Comparison of ENCODE assay signal across 9 mouse cellular contexts in the genomic region with DNA sequence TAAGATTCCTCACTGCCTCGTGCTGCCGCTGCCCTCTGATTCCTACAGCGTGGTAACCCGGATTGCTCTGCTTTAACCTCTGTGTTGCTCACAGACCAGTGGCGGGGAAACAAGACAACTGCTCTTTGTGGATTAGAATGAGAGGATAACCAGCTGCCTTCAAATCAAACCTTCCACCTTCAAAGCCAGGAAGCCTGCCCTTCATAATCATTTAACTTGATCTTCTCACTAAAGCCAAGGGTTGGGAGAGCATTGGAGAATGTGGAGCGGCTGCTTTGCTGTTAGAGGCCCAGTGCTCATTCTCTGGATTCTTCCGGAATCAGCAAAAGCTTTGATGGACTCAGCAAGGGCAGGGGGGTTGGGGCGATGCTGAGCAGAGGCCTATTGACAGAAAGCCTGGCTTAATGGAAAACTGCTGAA. TPM values are rescaled to one million over a fixed set of nuclear protein-coding genes. Genes with fewer than 3 reads are reported as not detected.
DNase-seq lines count a peak whose midpoint lies in the region; ATAC-seq lines count a peak whose summit lies in the region.
"Had no signal": no experiment of that assay in that cellular context is flagged by ENCODE, and none has a peak within 500 bp of the region (broad histone marks: within the 10 kb centered on the region; RNA-seq: fewer than 3 reads in every experiment).

No protein-coding gene starts in this region.

- H3K9me3 ChIP-seq in hindbrain, embryonic 16.5 days (ENCODE audit: control insufficient read depth, low read length), result no peaks in the 10 kb centered on the region
- H3K9me3 ChIP-seq in hindbrain, embryonic 14.5 days (ENCODE audit: control insufficient read depth, low read length), result no peaks in the 10 kb centered on the region
- H3K9me3 ChIP-seq in embryonic facial prominence, embryonic 10.5 days, result no peaks in the 10 kb centered on the region
- no peaks in the 10 kb centered on the region for H3K9me3 ChIP-seq in midbrain, embryonic 16.5 days (replicated peaks; ENCODE audit: control insufficient read depth, low read length, poor library complexity, severe bottlenecking)

- H3K4me1 ChIP-seq in hindbrain, embryonic 16.5 days (ENCODE audit: control insufficient read depth, insufficient read depth, low read depth, low read length), result no peaks in the 10 kb centered on the region
- no peaks in the 10 kb centered on the region for H3K4me1 ChIP-seq in hindbrain, embryonic 14.5 days (replicated peaks; ENCODE audit: control insufficient read depth, insufficient read depth, low read length)
- peaks cover 23% of the 10 kb centered on the region for H3K4me1 ChIP-seq in embryonic facial prominence, embryonic 10.5 days
- H3K4me1 ChIP-seq in midbrain, embryonic 16.5 days (ENCODE audit: control insufficient read depth, insufficient read depth, low read length), result no peaks in the 10 kb centered on the region

- H3K9ac ChIP-seq in hindbrain, embryonic 16.5 days (ENCODE audit: low read depth, low read length), result no peak overlapping the region
- H3K9ac ChIP-seq in hindbrain, embryonic 14.5 days, result no peak overlapping the region
- H3K9ac ChIP-seq in midbrain, embryonic 16.5 days (ENCODE audit: low read depth, low read length), result no peak overlapping the region
- H3K9ac ChIP-seq: liver, embryonic 14.5 days had no signal

- no peaks in the 10 kb centered on the region for H3K27me3 ChIP-seq in hindbrain, embryonic 16.5 days (replicated peaks; ENCODE audit: control insufficient read depth, insufficient read depth, low read length)
- H3K27me3 ChIP-seq in hindbrain, embryonic 14.5 days (ENCODE audit: control insufficient read depth, insufficient read depth, low read length), result no peaks in the 10 kb centered on the region
- no peaks in the 10 kb centered on the region for H3K27me3 ChIP-seq in embryonic facial prominence, embryonic 10.5 days (replicated peaks; ENCODE audit: low read depth, poor library complexity, severe bottlenecking)
- no peaks in the 10 kb centered on the region for H3K27me3 ChIP-seq in midbrain, embryonic 16.5 days (ENCODE audit: control insufficient read depth, insufficient read depth, low read depth, low read length)

- no peaks in the 10 kb centered on the region for H3K36me3 ChIP-seq in hindbrain, embryonic 16.5 days (ENCODE audit: control insufficient read depth, insufficient read depth, low read length)
- H3K36me3 ChIP-seq in hindbrain, embryonic 14.5 days (replicated peaks; ENCODE audit: control insufficient read depth, insufficient read depth), result no peaks in the 10 kb centered on the region
- no peaks in the 10 kb centered on the region for H3K36me3 ChIP-seq in embryonic facial prominence, embryonic 10.5 days (replicated peaks)
- H3K36me3 ChIP-seq in midbrain, embryonic 16.5 days (ENCODE audit: control insufficient read depth, insufficient read depth, low read length), result no peaks in the 10 kb centered on the region

- no peak overlapping the region for H3K4me2 ChIP-seq in hindbrain, embryonic 16.5 days (ENCODE audit: low read length)
- H3K4me2 ChIP-seq in hindbrain, embryonic 14.5 days (replicated peaks), result no peak overlapping the region
- no peak overlapping the region for H3K4me2 ChIP-seq in midbrain, embryonic 16.5 days (ENCODE audit: low read length)

- no peak for DNase-seq in hindbrain, embryonic 14.5 days (ENCODE audit: low spot score)
- DNase-seq in embryonic facial prominence, embryonic 10.5 days (ENCODE audit: low spot score), result peak; percentile 64
- DNase-seq in kidney, postnatal 36 days, result peak; percentile 62 to 71
- no peak for DNase-seq in adrenal gland, adult 18-20 months (ENCODE audit: low spot score in 2 of 2)
- DNase-seq in urinary bladder, postnatal 14 days (ENCODE audit: low spot score), result no peak
- DNase-seq in ovary, postnatal 10 days (ENCODE audit: low spot score), result no peak

- no peak overlapping the region for H3K4me3 ChIP-seq in hindbrain, embryonic 16.5 days (ENCODE audit: low read length)
- no peak overlapping the region for H3K4me3 ChIP-seq in hindbrain, embryonic 14.5 days (replicated peaks; ENCODE audit: low read length)
- H3K4me3 ChIP-seq in embryonic facial prominence, embryonic 10.5 days, result no peak overlapping the region
- H3K4me3 ChIP-seq in midbrain, embryonic 16.5 days (ENCODE audit: low read depth, low read length), result no peak overlapping the region

- no peak for ATAC-seq in hindbrain, embryonic 16.5 days
- ATAC-seq in hindbrain, embryonic 14.5 days (ENCODE audit: low FRiP score), result no peak
- no peak for ATAC-seq in midbrain, embryonic 16.5 days

- 38% methylated on average over 8 of the region's 8 CpGs for WGBS in hindbrain, embryonic 16.5 days
- 47% methylated on average over 8 of the region's 8 CpGs for WGBS in hindbrain, embryonic 14.5 days
- WGBS in embryonic facial prominence, embryonic 10.5 days, result 21% methylated on average over 8 of the region's 8 CpGs
- 24% methylated on average over 8 of the region's 8 CpGs for WGBS in midbrain, embryonic 16.5 days

- H3K27ac ChIP-seq in hindbrain, embryonic 16.5 days (ENCODE audit: low read depth, low read length), result 0 out of 2 replicates have a peak overlapping the region, but pooled peaks have one; percentile 25
- H3K27ac ChIP-seq in hindbrain, embryonic 14.5 days, result no peak overlapping the region
- peak overlapping the region; percentile 78 for H3K27ac ChIP-seq in embryonic facial prominence, embryonic 10.5 days (replicated peaks)
- H3K27ac ChIP-seq in midbrain, embryonic 16.5 days (ENCODE audit: low read length), result 0 out of 2 replicates have a peak overlapping the region, but pooled peaks have one; percentile 10
- H3K27ac ChIP-seq: liver, embryonic 14.5 days had no signal

RNA-seq across cellular contexts. Expression of gene Ascc2, which starts 7.7 kb away (rescaled TPM):
- 18.4 and 20.6 TPM in 2 replicates for polyA plus RNA-seq in hindbrain, embryonic 16.5 days (2015; fragmentation: Nextera tagmentation; extraction: Ambion mirVana)
- polyA plus RNA-seq in hindbrain, embryonic 14.5 days (2014; fragmentation: Nextera tagmentation; extraction: Ambion mirVana), result 19.5 and 20.2 TPM in 2 replicates
- polyA plus RNA-seq in embryonic facial prominence, embryonic 10.5 days (2016; fragmentation: Nextera tagmentation; extraction: Ambion mirVana), result 42.2 and 43.0 TPM in 2 replicates
- 20.5 and 22.1 TPM in 2 replicates for polyA plus RNA-seq in midbrain, embryonic 16.5 days (2015; fragmentation: Nextera tagmentation; extraction: Ambion mirVana)
- 10 to 100 TPM; 34.7 to 52.2 TPM for total RNA-seq in adrenal gland, adult 18-20 months (2021)

RNA-seq across cellular contexts. Expression of gene Gm11032, which starts 10.0 kb away (rescaled TPM):
- not detected in 2 replicates for polyA plus RNA-seq in hindbrain, embryonic 16.5 days (2015; fragmentation: Nextera tagmentation; extraction: Ambion mirVana)
- not detected in 2 replicates for polyA plus RNA-seq in hindbrain, embryonic 14.5 days (2014; fragmentation: Nextera tagmentation; extraction: Ambion mirVana)
- polyA plus RNA-seq in embryonic facial prominence, embryonic 10.5 days (2016; fragmentation: Nextera tagmentation; extraction: Ambion mirVana), result not detected in 2 replicates
- not detected in 2 replicates for polyA plus RNA-seq in midbrain, embryonic 16.5 days (2015; fragmentation: Nextera tagmentation; extraction: Ambion mirVana)
- not detected for total RNA-seq in adrenal gland, adult 18-20 months (2021)
- polyA plus RNA-seq: liver, embryonic 14.5 days had no signal

RNA-seq across cellular contexts. Expression of gene Mtmr3, which starts 35.2 kb away (rescaled TPM):
- polyA plus RNA-seq in hindbrain, embryonic 16.5 days (2015; fragmentation: Nextera tagmentation; extraction: Ambion mirVana), result 28.7 and 33.5 TPM in 2 replicates
- polyA plus RNA-seq in hindbrain, embryonic 14.5 days (2014; fragmentation: Nextera tagmentation; extraction: Ambion mirVana), result 39.9 and 43.0 TPM in 2 replicates
- polyA plus RNA-seq in embryonic facial prominence, embryonic 10.5 days (2016; fragmentation: Nextera tagmentation; extraction: Ambion mirVana), result 28.2 and 29.2 TPM in 2 replicates
- 34.7 and 36.2 TPM in 2 replicates for polyA plus RNA-seq in midbrain, embryonic 16.5 days (2015; fragmentation: Nextera tagmentation; extraction: Ambion mirVana)
- 10 to 100 TPM; 49.5 to 60.5 TPM for total RNA-seq in adrenal gland, adult 18-20 months (2021)

Comparison
In these comparisons a context has a peak if more than half of its experiments do, and no peak if none do; other contexts are left out.
1. DNase-seq: peak in embryonic facial prominence, embryonic 10.5 days (single experiment) and kidney, postnatal 36 days (2 of 2); none in hindbrain, embryonic 14.5 days (single experiment), adrenal gland, adult 18-20 months (0 of 2), urinary bladder, postnatal 14 days (single experiment) and ovary, postnatal 10 days (single experiment).